Mouse (Mus musculus) liver, adult 2 months (tissue): ENCODE measurements around the gene Cacna1c. TPM values are rescaled to one million over a fixed set of nuclear protein-coding genes. Genes with fewer than 3 reads are reported as not detected.

ENCODE experiments used
- DNase-seq: peaks from one replicate; pipeline ENCODE4 v3.0.0-alpha.2; 2011; ENCODE audit warnings: low read depth, low spot score; ENCODE audit errors: extremely low read depth
- H3K27ac ChIP-seq: fragments of 200-500 bp; replicated peaks from 2 replicates; pipeline ENCODE4 v1.5.1; 2012; ENCODE audit warnings: low read depth, mild to moderate bottlenecking, control low read depth, inconsistent platforms, low read length; ENCODE audit not compliant: insufficient read depth
- H3K27me3 ChIP-seq: fragments of 200-500 bp; 2 replicates; pipeline ENCODE4 v1.6.1; 2012; ENCODE audit warnings: mild to moderate bottlenecking, moderate library complexity, low read length, inconsistent platforms; ENCODE audit not compliant: control insufficient read depth, insufficient read depth
- H3K36me3 ChIP-seq: fragments of 200-500 bp; 2 replicates; pipeline ENCODE4 v1.6.1; 2012; ENCODE audit warnings: low read length, inconsistent platforms; ENCODE audit not compliant: control insufficient read depth, insufficient read depth
- H3K4me1 ChIP-seq: fragments of 200-500 bp; 2 replicates; pipeline ENCODE4 v1.6.1; 2011; ENCODE audit warnings: low read length; ENCODE audit not compliant: control insufficient read depth, insufficient read depth
- H3K4me3 ChIP-seq: fragments of 200-500 bp; 2 replicates; pipeline ENCODE4 v1.5.1; 2011; ENCODE audit warnings: low read depth, mild to moderate bottlenecking, control low read depth, low read length, moderate library complexity; ENCODE audit not compliant: insufficient read depth
- H3K79me2 ChIP-seq: fragments of 200-500 bp; 2 replicates; pipeline ENCODE4 v1.6.1; 2012; ENCODE audit warnings: inconsistent platforms, mild to moderate bottlenecking, low read length, moderate library complexity; ENCODE audit not compliant: control insufficient read depth, insufficient read depth
- H3K9ac ChIP-seq: fragments of 200-500 bp; 2 replicates; pipeline ENCODE4 v1.6.1; 2012; ENCODE audit warnings: low read depth, mild to moderate bottlenecking, control low read depth, inconsistent platforms, low read length
- CTCF ChIP-seq: fragments of 200-500 bp; IDR thresholded peaks from 2 replicates; pipeline ENCODE4 v1.5.1; 2011; ENCODE audit warnings: low read depth, low read length, control low read depth
- POLR2A ChIP-seq: fragments of 200-500 bp; IDR thresholded peaks from 2 replicates; pipeline ENCODE4 v1.6.1; 2011; ENCODE audit warnings: low read length, control low read depth; ENCODE audit not compliant: insufficient read depth; ENCODE audit errors: extremely low read depth
- WGBS: fragments of 180-500 bp; shearing (Covaris S2); methylation state at CpG from one replicate; pipeline ENCODE4 v1.1.7; 2018; 5-methylcytosine and 5-hydroxymethylcytosine counted together
- polyA plus RNA-seq: library from polyadenylated mRNA; depleted of rRNA; stranded (reverse); fragments of >200 nt; gene quantifications from 2 replicates; pipeline ENCODE4 v1.2.3, GENCODE M21; 2012
- total RNA-seq: library from RNA; depleted of rRNA; stranded (reverse); fragments of >200 nt; gene quantifications from 2 replicates; pipeline ENCODE4 v1.2.3, GENCODE M21; 2014

Gene Cacna1c
- total and polyA plus RNA-seq, 2 experiments = 0.09 to 0.18 TPM

GRCm38 (mm10) chr6:118738656-118739055, 457.6 kb downstream of the Cacna1c start:
- Histone ChIP-seq H3K79me2 (no peaks in the 10 kb centered on the region), H3K4me3 (no peak overlapping the region), H3K9ac (no peak overlapping the region), H3K27me3 (no peaks in the 10 kb centered on the region), H3K4me1 (no peaks in the 10 kb centered on the region), H3K36me3 (no peaks in the 10 kb centered on the region), H3K27ac (no peak overlapping the region)
- TF ChIP-seq POLR2A (no peak), CTCF (no peak)
- no peak for DNase-seq
- WGBS = 66% methylated on average over 3 of the region's 3 CpGs

GRCm38 (mm10) chr6:118737078-118737477, 459.1 kb downstream of the Cacna1c start:
- 84% methylated on average over 6 of the region's 6 CpGs for WGBS
- no peaks in the 10 kb centered on the region for H3K27me3 ChIP-seq
- H3K9ac ChIP-seq = no peak overlapping the region
- no peaks in the 10 kb centered on the region for H3K36me3 ChIP-seq
- no peaks in the 10 kb centered on the region for H3K79me2 ChIP-seq
- no peak overlapping the region for H3K4me3 ChIP-seq
- H3K4me1 ChIP-seq = no peaks in the 10 kb centered on the region
- TF ChIP-seq CTCF = no peak
- no peak for TF ChIP-seq POLR2A
- H3K27ac ChIP-seq = no peak overlapping the region
- DNase-seq = no peak

DNA sequence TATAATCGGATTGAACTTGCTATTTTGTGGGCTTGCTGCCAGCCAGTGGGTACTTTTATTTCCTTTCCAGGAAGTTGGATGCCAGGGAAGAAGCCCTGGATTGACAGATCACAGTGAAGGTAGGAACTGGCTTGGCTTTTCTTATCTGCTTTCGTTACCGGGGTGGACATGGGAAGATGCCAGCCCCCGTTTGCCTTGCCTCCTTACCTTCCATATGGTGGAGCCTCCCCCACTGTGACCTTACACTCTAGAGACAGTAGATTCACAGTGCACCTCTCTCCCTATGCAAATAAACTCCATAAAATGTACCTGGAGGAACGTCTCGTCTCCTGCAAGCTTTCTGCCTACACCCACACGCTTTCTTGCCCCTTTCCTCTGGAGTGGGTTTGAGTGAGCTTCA, 459.7 kb downstream of the Cacna1c start:
- H3K27me3 ChIP-seq = no peaks in the 10 kb centered on the region
- 83% methylated on average over 7 of the region's 7 CpGs for WGBS
- TF ChIP-seq POLR2A = no peak
- no peak for TF ChIP-seq CTCF

DNA sequence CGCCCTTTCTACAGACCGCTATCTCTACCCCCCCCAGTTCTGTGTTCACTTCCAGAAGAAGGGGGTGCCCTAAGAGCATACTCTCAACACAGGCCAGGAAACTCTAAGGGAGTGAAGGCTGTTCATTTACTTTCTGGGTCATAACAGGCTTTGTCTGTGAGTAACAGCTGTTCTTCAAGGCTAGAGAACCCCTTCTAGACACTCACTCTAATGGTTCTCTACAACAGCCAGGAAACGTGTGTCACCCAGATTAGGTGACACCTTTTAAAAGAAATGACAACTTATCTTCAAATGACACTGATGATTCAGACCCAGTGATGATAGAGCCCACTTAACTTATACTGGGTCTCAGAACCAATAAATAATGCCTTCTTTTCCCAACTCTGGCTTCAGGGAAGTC, 461.1 kb downstream of the Cacna1c start:
- Histone ChIP-seq H3K9ac (no peak overlapping the region), H3K4me3 (no peak overlapping the region), H3K27me3 (no peaks in the 10 kb centered on the region), H3K79me2 (no peaks in the 10 kb centered on the region), H3K4me1 (no peaks in the 10 kb centered on the region), H3K36me3 (no peaks in the 10 kb centered on the region), H3K27ac (no peak overlapping the region)
- DNase-seq = no peak
- TF ChIP-seq CTCF (no peak), POLR2A (no peak)
- WGBS = 88% methylated on average over 3 of the region's 3 CpGs

More for the DNA sequence above, 459.7 kb downstream of the Cacna1c start:
- DNase-seq = no peak
- no peaks in the 10 kb centered on the region for H3K79me2 ChIP-seq
- no peak overlapping the region for H3K4me3 ChIP-seq
- H3K4me1 ChIP-seq = no peaks in the 10 kb centered on the region
- no peaks in the 10 kb centered on the region for H3K36me3 ChIP-seq
- no peak overlapping the region for H3K27ac ChIP-seq
- no peak overlapping the region for H3K9ac ChIP-seq

DNA sequence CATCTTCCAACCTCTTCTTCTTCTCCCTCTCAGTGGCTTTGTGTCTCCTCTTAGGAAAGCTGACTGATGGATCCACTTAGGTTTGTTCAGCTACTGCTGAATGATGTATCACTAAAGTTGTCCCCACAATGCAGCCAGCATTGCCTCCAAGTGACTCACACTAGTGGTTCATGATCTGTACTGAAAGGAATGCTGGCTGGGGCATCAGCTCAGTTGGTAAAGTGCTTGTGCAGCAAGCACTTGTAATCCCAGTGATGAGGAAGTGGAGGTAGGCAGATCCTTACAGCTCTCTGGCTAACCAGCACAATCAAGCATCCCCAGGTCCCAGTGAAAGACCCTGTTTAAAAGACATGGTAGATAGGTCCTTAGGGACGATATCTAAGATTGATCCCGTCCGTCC, 464.3 kb downstream of the Cacna1c start:
- no peak overlapping the region for H3K9ac ChIP-seq
- H3K79me2 ChIP-seq = no peaks in the 10 kb centered on the region
- 91% methylated on average over 3 of the region's 3 CpGs for WGBS
- no peak for DNase-seq
- H3K4me3 ChIP-seq = no peak overlapping the region
- no peaks in the 10 kb centered on the region for H3K36me3 ChIP-seq
- TF ChIP-seq CTCF = no peak
- TF ChIP-seq POLR2A = no peak
- no peaks in the 10 kb centered on the region for H3K27me3 ChIP-seq
- no peaks in the 10 kb centered on the region for H3K4me1 ChIP-seq
- no peak overlapping the region for H3K27ac ChIP-seq

- no peaks in the 10 kb centered on the region for H3K36me3 ChIP-seq
- DNase-seq = no peak
- WGBS = 80% methylated on average over 4 of the region's 4 CpGs
- no peaks in the 10 kb centered on the region for H3K27me3 ChIP-seq
- no peak overlapping the region for H3K27ac ChIP-seq
- no peaks in the 10 kb centered on the region for H3K79me2 ChIP-seq
- no peak overlapping the region for H3K4me3 ChIP-seq
- no peak overlapping the region for H3K9ac ChIP-seq
- H3K4me1 ChIP-seq = no peaks in the 10 kb centered on the region
- no peak for TF ChIP-seq POLR2A
- TF ChIP-seq CTCF = no peak
Measured at GRCm38 (mm10) chr6:118724908-118725307, 471.3 kb downstream of the Cacna1c start.
